Mouse (Mus musculus) erythroblast, embryonic 14.5 days (primary cell): ENCODE results near the gene Fscn2.

ENCODE experiments used
- GATA1 ChIP-seq: IDR thresholded peaks from 2 replicates; pipeline ENCODE4 v1.6.1; 2012; ENCODE audit warnings: low read length, inconsistent platforms, mixed read lengths
- TAL1 ChIP-seq: IDR thresholded peaks from 3 replicates; pipeline ENCODE4 v1.6.1; 2012; ENCODE audit warnings: low read length, inconsistent platforms, mixed read lengths

DNA sequence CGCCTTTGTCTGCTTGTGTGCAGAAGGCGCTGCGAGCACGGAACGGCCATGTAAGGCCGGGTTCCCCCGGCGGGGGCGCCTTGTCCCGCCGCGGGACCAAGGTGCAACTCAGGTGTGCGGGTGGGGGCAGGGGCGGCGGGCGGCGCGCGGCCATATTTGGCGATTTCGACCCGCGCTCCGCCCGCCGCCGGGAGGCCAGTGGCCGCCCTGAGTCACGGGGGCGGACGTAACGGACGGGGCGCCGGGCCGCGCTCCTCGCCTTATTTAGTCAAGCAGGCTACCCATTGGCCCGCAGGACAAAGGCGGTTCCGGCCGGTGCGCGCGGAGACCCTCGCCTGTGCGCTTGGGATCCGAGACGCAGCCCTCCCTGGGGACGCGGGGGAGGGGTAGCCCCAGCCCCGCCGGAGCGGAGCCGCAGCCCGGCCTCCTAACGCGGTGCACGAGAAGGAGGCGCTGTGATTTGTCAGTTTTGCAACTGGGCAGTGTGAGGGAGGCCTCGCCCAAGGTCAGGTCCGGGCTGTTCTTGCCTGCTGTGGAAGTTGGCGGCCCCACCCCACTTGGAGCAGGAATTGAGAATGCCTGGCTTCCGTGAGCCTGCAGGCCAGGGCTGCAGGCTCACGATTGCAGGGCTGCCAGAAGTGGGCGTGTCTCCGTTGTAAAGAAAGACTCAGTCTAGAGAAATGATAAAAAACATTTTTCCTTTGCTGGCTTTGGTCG is 11.2 kb upstream of the Fscn2 start:
- TF ChIP-seq TAL1 (no peak), GATA1 (no peak)
